Mouse (Mus musculus): ENCODE data around the gene Ptprz1. TPM values are rescaled to one million over a fixed set of nuclear protein-coding genes. Genes with fewer than 3 reads are reported as not detected.

Ptprz1 gene
- total and polyA plus RNA-seq, 3 experiments, result not detected

DNA sequence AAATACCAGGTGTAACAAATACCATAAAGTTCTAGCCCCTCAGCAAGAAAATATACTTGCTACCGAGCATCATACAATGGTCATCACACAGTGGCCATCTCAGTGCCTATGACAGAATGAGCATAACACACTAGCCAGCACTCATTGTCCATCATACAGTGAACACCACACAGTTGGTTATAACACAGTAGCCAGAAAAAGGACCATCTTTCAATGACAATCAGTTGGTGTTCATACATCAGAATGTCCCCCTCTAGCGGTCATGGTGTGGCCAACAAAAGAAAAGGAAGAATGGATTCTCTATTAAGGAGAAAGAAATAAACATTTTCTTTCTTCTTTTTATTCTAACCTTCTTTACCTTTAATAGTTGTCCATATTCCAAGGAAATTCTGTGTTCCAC lies 92.8 kb downstream of the Ptprz1 start:
- Histone ChIP-seq H3K27ac (ENCODE audit: insufficient read depth, low read depth) (no peak overlapping the region), H3K79me2 (replicated peaks; ENCODE audit: control insufficient read depth, extremely low read depth, insufficient read depth, poor library complexity, severe bottlenecking) (no peaks in the 10 kb centered on the region), H3K27me3 (replicated peaks) (no peaks in the 10 kb centered on the region), H3K4me2 (ENCODE audit: insufficient read depth, low read depth, poor library complexity, severe bottlenecking) (no peak overlapping the region), H3K9me3 (replicated peaks; ENCODE audit: low read length) (no peaks in the 10 kb centered on the region), H3K36me3 (replicated peaks in 1 of 2; ENCODE audit: control insufficient read depth in 1 of 2, insufficient read depth in 1 of 2, low read length in 1 of 2) (no peaks in the 10 kb centered on the region), H3K9ac (ENCODE audit: insufficient read depth, low read depth) (no peak overlapping the region), H3K4me3 (replicated peaks in 1 of 3; ENCODE audit: low read depth in 2 of 3, low read length in 2 of 3, poor library complexity in 1 of 3) (no peak overlapping the region), H3K4me1 (ENCODE audit: control insufficient read depth in 1 of 2, insufficient read depth in 2 of 2) (no peaks in the 10 kb centered on the region)
- TF ChIP-seq ETS1 (conservative IDR thresholded peaks at IDR 0.05; ENCODE audit: low read depth, low read length), result no peak
- peak; percentile 66 for TF ChIP-seq SMC3 (IDR thresholded peaks at IDR 0.05; ENCODE audit: low read depth, low read length)
- TF ChIP-seq ELF1 (IDR thresholded peaks at IDR 0.05; ENCODE audit: low read depth, low read length), result no peak
- TF ChIP-seq MXI1 (IDR thresholded peaks at IDR 0.05; ENCODE audit: low read depth, low read length), result no peak
- no peak for TF ChIP-seq MYC (IDR thresholded peaks at IDR 0.05; ENCODE audit: low read depth, low read length)
- peak; percentile 71 for TF ChIP-seq RAD21 (IDR thresholded peaks at IDR 0.05; ENCODE audit: low read depth, low read length)
- peak; percentile 61 to 77 for TF ChIP-seq CTCF (conservative IDR thresholded peaks at IDR 0.05 in 1 of 2, IDR thresholded peaks at IDR 0.05 in 1 of 2; ENCODE audit: low read depth in 2 of 2, low read length in 2 of 2)
- peak; percentile 61 for DNase-seq (ENCODE audit: extremely low read depth)
- dilution Hi-C loops (cut with MboI; ENCODE audit: extremely low pct_ligation_motif_present, extremely low pct_unique_long_range_greater_than_20kb, low sequenced_read_pairs) (no loop called here), in situ Hi-C loops (cut with MboI; ENCODE audit: low pct_ligation_motif_present, low pct_unique_long_range_greater_than_20kb, low sequenced_read_pairs) (loop anchor here (25.0 kb wide), 1 partner anchor 856 kb away; no protein-coding TSS in a partner anchor)

DNA sequence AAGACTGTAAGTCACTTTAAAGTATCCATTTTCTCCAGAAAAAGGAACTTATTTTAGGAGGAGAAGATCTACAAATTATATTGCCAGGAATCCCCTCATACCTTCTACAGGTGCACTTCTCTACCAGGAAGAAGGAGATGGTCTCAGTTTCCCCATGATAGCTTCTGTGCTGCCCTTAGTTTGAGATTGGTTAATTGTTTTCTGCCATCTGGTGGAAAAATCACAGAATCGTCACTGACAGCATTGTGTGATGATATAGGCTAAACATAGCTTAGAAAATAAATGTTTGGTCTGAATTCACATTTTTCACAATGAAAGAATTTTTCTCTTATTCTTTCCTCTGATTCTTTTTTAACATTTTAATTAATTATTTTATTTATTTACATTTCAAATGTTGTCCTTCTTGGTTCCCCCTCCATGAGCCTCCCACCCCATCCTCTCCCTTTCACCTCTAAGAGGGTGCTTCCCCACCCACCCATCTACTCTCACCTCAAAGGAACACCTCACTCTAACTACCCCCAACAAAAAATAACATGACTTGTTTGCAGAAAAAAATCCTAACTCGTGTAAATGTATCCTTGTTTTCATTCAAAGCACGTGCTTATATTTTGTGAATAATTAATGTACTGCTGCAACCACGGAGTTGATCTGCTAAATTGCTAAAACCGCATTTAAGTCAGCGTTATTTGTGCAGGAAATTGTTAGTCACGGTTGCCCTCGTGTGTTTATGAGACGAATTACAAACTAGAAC lies 108.6 kb downstream of the Ptprz1 start:
- H3K9me3 ChIP-seq (replicated peaks; ENCODE audit: low read length), result peaks cover 6% of the 10 kb centered on the region
- peak; percentile 15 for DNase-seq (ENCODE audit: extremely low read depth)
- no peak overlapping the region for H3K27ac ChIP-seq (ENCODE audit: insufficient read depth, low read depth)
- no peaks in the 10 kb centered on the region for H3K4me1 ChIP-seq (ENCODE audit: control insufficient read depth in 1 of 2, insufficient read depth in 2 of 2)
- in situ Hi-C loops (cut with MboI; ENCODE audit: low pct_ligation_motif_present, low pct_unique_long_range_greater_than_20kb, low sequenced_read_pairs), result no loop called here
- TF ChIP-seq SMC3 (IDR thresholded peaks at IDR 0.05; ENCODE audit: low read depth, low read length) (0 out of 2 replicates have a peak, but pooled peaks have one; percentile 9), MEF2A (IDR thresholded peaks at IDR 0.05; ENCODE audit: borderline replicate concordance, low read depth, low read length) (no peak), ZC3H11A (IDR thresholded peaks at IDR 0.05; ENCODE audit: low read depth, low read length) (no peak), ZNF384 (IDR thresholded peaks at IDR 0.05; ENCODE audit: low read depth, low read length) (0 out of 2 replicates have a peak, but pooled peaks have one; percentile 10), TCF12 (IDR thresholded peaks at IDR 0.05; ENCODE audit: low read depth, low read length) (no peak), RAD21 (IDR thresholded peaks at IDR 0.05; ENCODE audit: low read depth, low read length) (peak; percentile 36), CHD2 (IDR thresholded peaks at IDR 0.05; ENCODE audit: low read length) (no peak), POLR2A (IDR thresholded peaks at IDR 0.05; ENCODE audit: low read depth, low read length) (no peak), NELFE (IDR thresholded peaks at IDR 0.05; ENCODE audit: low read depth, low read length) (no peak), CTCF (conservative IDR thresholded peaks at IDR 0.05 in 1 of 2, IDR thresholded peaks at IDR 0.05 in 1 of 2; ENCODE audit: low read depth in 2 of 2, low read length in 2 of 2) (peak in 1 of 2 experiments; percentile 35; a peak in 2 of 4 replicates)
- H3K36me3 ChIP-seq (replicated peaks in 1 of 2; ENCODE audit: control insufficient read depth in 1 of 2, insufficient read depth in 1 of 2, low read length in 1 of 2), result no peaks in the 10 kb centered on the region
- H3K9ac ChIP-seq (ENCODE audit: insufficient read depth, low read depth), result no peak overlapping the region
- H3K4me2 ChIP-seq (ENCODE audit: insufficient read depth, low read depth, poor library complexity, severe bottlenecking), result no peak overlapping the region
- no peaks in the 10 kb centered on the region for H3K27me3 ChIP-seq (replicated peaks)
- dilution Hi-C loops (cut with MboI; ENCODE audit: extremely low pct_ligation_motif_present, extremely low pct_unique_long_range_greater_than_20kb, low sequenced_read_pairs), result no loop called here
- H3K4me3 ChIP-seq (replicated peaks in 1 of 3; ENCODE audit: low read depth in 2 of 3, low read length in 2 of 3, poor library complexity in 1 of 3), result no peak overlapping the region
- no peaks in the 10 kb centered on the region for H3K79me2 ChIP-seq (replicated peaks; ENCODE audit: control insufficient read depth, extremely low read depth, insufficient read depth, poor library complexity, severe bottlenecking)
